Mouse (Mus musculus) skeletal muscle tissue, adult 2 months (tissue): ENCODE results near the gene Ddn.

Source experiments
- DNase-seq: peaks from one replicate; pipeline ENCODE4 v3.0.0-alpha.2; 2012; ENCODE audit warnings: low read depth, low spot score

Ddn gene

DNA sequence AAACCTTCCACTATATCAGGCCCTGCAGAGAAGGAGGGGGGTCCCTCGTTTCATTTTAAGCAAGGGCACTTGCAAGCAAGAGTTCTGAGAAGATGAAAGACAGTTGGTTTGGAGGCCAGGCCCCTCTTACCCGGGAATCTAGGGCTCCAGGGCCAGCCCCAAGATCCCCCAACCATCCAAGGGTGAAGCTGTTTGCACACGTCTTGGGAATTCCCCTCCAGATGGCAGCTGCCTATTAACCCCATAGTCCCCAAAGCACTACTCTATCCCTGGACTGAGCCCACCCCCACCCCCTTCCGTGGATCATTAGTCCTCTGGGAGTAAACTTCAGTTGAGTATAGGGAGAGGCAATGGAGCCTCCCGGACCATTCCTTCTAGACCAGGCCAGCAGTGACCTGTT lies 33.8 kb downstream of the Ddn start:
- no peak for DNase-seq

DNA sequence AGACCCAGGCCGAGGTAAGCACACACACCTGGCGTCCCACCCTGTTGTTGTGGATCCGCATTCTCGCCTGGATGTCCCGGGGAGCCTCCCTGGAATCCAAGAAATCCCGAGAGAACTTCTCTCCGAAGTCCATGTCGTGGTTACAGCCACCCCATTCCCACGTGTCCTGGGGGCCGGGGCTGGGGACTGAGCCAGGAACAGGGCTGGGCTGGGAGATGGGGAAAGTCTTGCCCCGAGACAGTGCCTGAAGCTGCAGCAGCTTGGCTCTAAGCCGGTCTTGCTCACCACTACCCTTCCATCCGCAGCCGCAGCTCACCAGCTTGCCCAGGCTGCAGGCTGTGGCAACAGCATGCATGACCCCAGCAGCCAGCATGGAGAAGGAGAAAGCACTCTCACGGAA lies 35.2 kb downstream of the Ddn start:
- no peak for DNase-seq

GRCm38 (mm10) chr15:98772511-98773211 lies 36.6 kb downstream of the Ddn start:
- DNase-seq: no peak

- no peak for DNase-seq
These were observed 37.4 kb downstream of the Ddn start for GRCm38 (mm10) chr15:98771813-98772425.

GRCm38 (mm10) chr15:98768259-98768658 lies 41.0 kb downstream of the Ddn start:
- DNase-seq: no peak

DNA sequence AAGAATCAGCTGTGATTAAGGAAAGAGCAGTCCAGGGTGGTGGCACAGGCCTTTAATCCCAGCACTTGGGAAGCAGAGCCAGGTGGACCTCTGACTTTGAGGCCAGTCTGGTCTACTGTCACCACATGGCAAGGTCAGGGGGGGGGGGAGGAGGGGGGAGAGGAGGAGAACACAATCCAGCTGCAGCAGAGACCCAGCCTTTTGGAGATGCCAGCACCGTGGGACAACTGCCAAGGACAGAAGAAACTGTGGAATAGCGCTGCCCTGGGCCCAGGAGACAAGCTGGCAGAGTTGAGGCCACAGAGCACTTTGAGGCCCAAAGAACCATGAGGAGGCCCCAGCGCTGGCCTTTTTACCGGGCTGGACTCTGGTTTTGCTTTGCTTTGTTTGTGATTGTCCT lies 43.4 kb downstream of the Ddn start:
- no peak for DNase-seq

DNA sequence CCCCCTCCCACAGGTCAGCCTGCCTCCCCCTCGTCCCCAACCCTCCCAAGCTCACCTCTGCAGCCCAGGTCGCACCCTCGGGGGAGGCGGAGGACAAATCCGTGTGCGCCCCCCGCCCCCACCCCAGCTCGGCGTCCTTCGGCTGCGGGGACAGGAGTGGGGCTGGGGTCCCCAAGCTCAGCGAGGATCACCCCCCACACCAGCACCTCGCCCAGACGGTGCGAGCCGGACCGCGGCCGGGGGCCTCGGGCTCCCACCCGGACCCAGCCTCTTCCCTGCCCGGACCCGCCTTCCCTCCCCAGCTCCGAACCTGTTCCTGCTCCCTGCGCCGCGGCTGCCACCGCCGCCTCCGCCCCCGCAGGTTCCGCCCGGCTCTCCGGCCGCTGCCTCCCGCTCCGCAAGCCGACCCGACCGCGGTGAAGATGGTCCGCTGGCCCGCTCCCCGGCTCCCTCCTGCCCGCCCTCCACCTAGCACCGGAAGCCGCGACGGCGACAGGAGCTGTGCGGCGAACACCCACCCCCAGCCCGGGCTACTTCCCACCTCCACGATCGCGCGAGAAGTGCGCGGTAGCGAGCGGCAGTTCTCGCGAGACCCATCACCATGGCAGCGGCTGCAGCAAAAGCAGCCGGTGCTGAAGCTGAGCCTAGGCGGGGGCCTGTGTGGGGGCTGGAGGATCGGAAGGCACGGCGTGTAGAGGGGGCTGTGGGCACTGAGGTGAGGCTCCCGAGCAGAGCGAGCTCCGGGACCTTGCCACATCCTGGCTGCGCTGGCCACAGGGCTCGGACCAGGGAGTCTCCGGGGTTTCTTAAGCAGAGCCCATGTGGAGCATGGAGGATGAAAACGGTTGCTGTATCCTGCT lies 46.4 kb downstream of the Ddn start, which contains the start of gene Arf3:
Arf3 (minus strand) TSS at position 545 of the 860 bp plus-strand sequence.
- DNase-seq: peak; percentile 95

GRCm38 (mm10) chr15:98762201-98762621 lies 47.1 kb downstream of the Ddn start:
- DNase-seq: peak; percentile 35

DNA sequence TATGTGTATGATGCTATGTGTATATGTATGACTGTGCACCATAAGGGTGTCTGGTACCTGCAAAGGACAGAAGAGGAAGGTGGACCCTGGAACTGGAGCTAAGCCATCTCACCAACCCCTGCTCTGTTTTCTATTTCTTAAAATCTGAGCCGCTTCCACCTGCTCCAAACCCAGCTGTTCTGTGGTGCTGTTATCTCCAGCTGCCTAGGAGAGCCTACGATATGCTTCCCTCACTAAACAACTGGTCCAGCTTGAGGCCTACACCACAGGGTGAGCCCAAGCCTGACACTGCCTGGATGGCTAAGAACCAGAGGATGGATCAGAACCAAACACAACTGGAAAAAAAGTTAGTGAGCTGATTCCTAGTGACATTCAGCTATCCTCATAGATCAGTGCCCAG lies 55.2 kb downstream of the Ddn start:
- DNase-seq: no peak
